Mouse (Mus musculus) cerebellum, adult 18-20 months (tissue): ENCODE measurements around the gene Ankle1.

ENCODE experiments used
- DNase-seq, 2 experiments: peaks; one replicate each; pipeline ENCODE4 v3.0.0; 2021

Gene Ankle1

GRCm38 (mm10) chr8:71381971-71382961, 23.5 kb upstream of the Ankle1 start:
- DNase-seq, result peak; percentile 74 to 88

- no peak for DNase-seq
Measured at GRCm38 (mm10) chr8:71383396-71383795, 22.4 kb upstream of the Ankle1 start.

- no peak for DNase-seq
Measured at GRCm38 (mm10) chr8:71383860-71384259, 21.9 kb upstream of the Ankle1 start.

GRCm38 (mm10) chr8:71385212-71385835, 20.5 kb upstream of the Ankle1 start:
- DNase-seq, result no peak

- DNase-seq, result no peak
Measured at GRCm38 (mm10) chr8:71388267-71388666, 17.5 kb upstream of the Ankle1 start.

GRCm38 (mm10) chr8:71391696-71392095, 14.1 kb upstream of the Ankle1 start:
- no peak for DNase-seq

- no peak for DNase-seq
Measured at GRCm38 (mm10) chr8:71392391-71392790, 13.4 kb upstream of the Ankle1 start.

GRCm38 (mm10) chr8:71392871-71393270, 12.9 kb upstream of the Ankle1 start:
- DNase-seq, result no peak

GRCm38 (mm10) chr8:71394481-71394880, 11.3 kb upstream of the Ankle1 start:
- peak in 1 of 2 experiments; percentile 6 for DNase-seq

- no peak for DNase-seq
Measured at GRCm38 (mm10) chr8:71395071-71395470, 10.7 kb upstream of the Ankle1 start.

GRCm38 (mm10) chr8:71395629-71396028, 10.2 kb upstream of the Ankle1 start, which contains the start of gene Ushbp1:
Ushbp1 (minus strand) TSS chr8:71395802.
- no peak for DNase-seq

GRCm38 (mm10) chr8:71396639-71397305, 9.0 kb upstream of the Ankle1 start, which contains the start of gene Babam1:
Babam1 (plus strand) TSS chr8:71396861.
- peak; percentile 92 to 99 for DNase-seq

GRCm38 (mm10) chr8:71397701-71398100, 8.1 kb upstream of the Ankle1 start:
- no peak for DNase-seq

GRCm38 (mm10) chr8:71400826-71401225, 5.0 kb upstream of the Ankle1 start:
- no peak for DNase-seq

- DNase-seq, result no peak
Measured at GRCm38 (mm10) chr8:71401454-71401853, 4.4 kb upstream of the Ankle1 start.

- no peak for DNase-seq
Measured at GRCm38 (mm10) chr8:71402446-71402964, 3.3 kb upstream of the Ankle1 start.

- no peak for DNase-seq
Measured at GRCm38 (mm10) chr8:71403107-71403885, 2.5 kb upstream of the Ankle1 start.

- no peak for DNase-seq
Measured at GRCm38 (mm10) chr8:71404011-71404410, 1.8 kb upstream of the Ankle1 start.

GRCm38 (mm10) chr8:71404951-71405351, 859 bp upstream of the Ankle1 start:
- DNase-seq, result peak in 1 of 2 experiments; percentile 30

GRCm38 (mm10) chr8:71406099-71407015, 547 bp downstream of the Ankle1 start:
- DNase-seq, result peak in 1 of 2 experiments; percentile 57

- DNase-seq, result no peak
Measured at GRCm38 (mm10) chr8:71407441-71407840, 1.6 kb downstream of the Ankle1 start.
